In genomic region chr7:140821305-140821652, GRCm38 (mm10) we compare ENCODE assay signal across 9 mouse cellular contexts. TPM values are rescaled to one million over a fixed set of nuclear protein-coding genes. Genes with fewer than 3 reads are reported as not detected.
DNase-seq lines count a peak whose midpoint lies in the region; ATAC-seq and TF ChIP-seq lines count a peak whose summit lies in the region.
"Had no signal": no experiment of that assay in that cellular context is flagged by ENCODE, and none has a peak within 500 bp of the region (broad histone marks: within the 10 kb centered on the region; RNA-seq: fewer than 3 reads in every experiment).

No protein-coding gene starts in this region.

- H3K4me1 ChIP-seq in lung, embryonic 14.5 days (ENCODE audit: insufficient read depth): no peaks in the 10 kb centered on the region; the same call in 1 of the 2 replicates
- no peaks in the 10 kb centered on the region for H3K4me1 ChIP-seq in embryonic fibroblast, embryonic 13.5 days (ENCODE audit: control insufficient read depth, insufficient read depth, low read length)
- H3K4me1 ChIP-seq in limb, embryonic 12.5 days (replicated peaks): no peaks in the 10 kb centered on the region; the same call in 1 of the 2 replicates
- H3K4me1 ChIP-seq in stomach, embryonic 14.5 days (ENCODE audit: control insufficient read depth, insufficient read depth, low read length): no peaks in the 10 kb centered on the region

- WGBS in lung, embryonic 14.5 days: 48% methylated on average over 5 of the region's 5 CpGs
- WGBS in limb, embryonic 12.5 days: 45% methylated on average over 5 of the region's 5 CpGs
- WGBS in stomach, embryonic 14.5 days: 45% methylated on average over 5 of the region's 5 CpGs

- TF ChIP-seq CTCF in lung, embryonic 14.5 days (IDR thresholded peaks at IDR 0.05; ENCODE audit: low read depth): no peak
- no peak for TF ChIP-seq CTCF in embryonic fibroblast, embryonic 13.5 days (IDR thresholded peaks at IDR 0.05; ENCODE audit: borderline replicate concordance, insufficient read depth, low read length)

- no peak overlapping the region for H3K27ac ChIP-seq in lung, embryonic 14.5 days (ENCODE audit: low read depth)
- H3K27ac ChIP-seq in embryonic fibroblast, embryonic 13.5 days (ENCODE audit: insufficient read depth, low read length): no peak overlapping the region
- no peak overlapping the region for H3K27ac ChIP-seq in limb, embryonic 12.5 days
- H3K27ac ChIP-seq in stomach, embryonic 14.5 days (ENCODE audit: low read length): no peak overlapping the region

- no peak for TF ChIP-seq POLR2A in embryonic fibroblast, embryonic 13.5 days (IDR thresholded peaks at IDR 0.05; ENCODE audit: low read depth, low read length)

- no peaks in the 10 kb centered on the region for H3K9me3 ChIP-seq in lung, embryonic 14.5 days (ENCODE audit: low read depth, low read length)
- H3K9me3 ChIP-seq in limb, embryonic 12.5 days: no peaks in the 10 kb centered on the region
- no peaks in the 10 kb centered on the region for H3K9me3 ChIP-seq in stomach, embryonic 14.5 days (ENCODE audit: control insufficient read depth, low read depth, low read length)

- H3K4me3 ChIP-seq in lung, embryonic 14.5 days (ENCODE audit: low read depth, low read length): peak overlapping the region; percentile 43
- peak overlapping the region; percentile 39 for H3K4me3 ChIP-seq in embryonic fibroblast, embryonic 13.5 days (ENCODE audit: insufficient read depth, low read length)
- H3K4me3 ChIP-seq in limb, embryonic 12.5 days (replicated peaks): peak overlapping the region; percentile 56
- peak overlapping the region; percentile 37 for H3K4me3 ChIP-seq in stomach, embryonic 14.5 days (ENCODE audit: low read depth, low read length)

- H3K27me3 ChIP-seq in lung, embryonic 14.5 days (ENCODE audit: insufficient read depth, low read length): no peaks in the 10 kb centered on the region
- H3K27me3 ChIP-seq in limb, embryonic 12.5 days: peaks cover 3% of the 10 kb centered on the region; the same call in 1 of the 2 replicates
- no peaks in the 10 kb centered on the region for H3K27me3 ChIP-seq in stomach, embryonic 14.5 days (ENCODE audit: control insufficient read depth, insufficient read depth, low read length)

- peak; percentile 25; the same call in 1 of the 2 replicates for ATAC-seq in lung, embryonic 14.5 days (ENCODE audit: insufficient read depth)
- no peak for ATAC-seq in limb, embryonic 12.5 days (ENCODE audit: insufficient number of reproducible peaks, insufficient read depth, low FRiP score, low TSS enrichment, low read depth)
- ATAC-seq in stomach, embryonic 14.5 days (ENCODE audit: insufficient number of reproducible peaks, insufficient read depth, low FRiP score, low read depth): no peak

- H3K9ac ChIP-seq in lung, embryonic 14.5 days: peak overlapping the region; percentile 34; the same call in 1 of the 2 replicates
- peak overlapping the region; percentile 44; the same call in 1 of the 2 replicates for H3K9ac ChIP-seq in limb, embryonic 12.5 days (replicated peaks)
- peak overlapping the region; percentile 30; the same call in 1 of the 2 replicates for H3K9ac ChIP-seq in stomach, embryonic 14.5 days (replicated peaks; ENCODE audit: low read depth, low read length)

- H3K36me3 ChIP-seq in lung, embryonic 14.5 days (ENCODE audit: insufficient read depth): no peaks in the 10 kb centered on the region
- H3K36me3 ChIP-seq in limb, embryonic 12.5 days: no peaks in the 10 kb centered on the region
- no peaks in the 10 kb centered on the region for H3K36me3 ChIP-seq in stomach, embryonic 14.5 days (ENCODE audit: control insufficient read depth, insufficient read depth, low read length)

- no peak for DNase-seq in lung, embryonic 14.5 days
- DNase-seq in lung, postnatal 14 days: no peak
- no peak for DNase-seq in urinary bladder, postnatal 14 days (ENCODE audit: low spot score)
- DNase-seq in adrenal gland, postnatal 25 days: no peak
- DNase-seq: gastrocnemius, postnatal 10 days had no signal

- H3K4me2 ChIP-seq in lung, embryonic 14.5 days: peak overlapping the region; percentile 68
- H3K4me2 ChIP-seq in limb, embryonic 12.5 days: peak overlapping the region; percentile 70
- H3K4me2 ChIP-seq in stomach, embryonic 14.5 days (replicated peaks; ENCODE audit: low read depth, low read length): peak overlapping the region; percentile 74

RNA-seq across cellular contexts. Expression of gene Zfp941, which starts 0.7 kb away (rescaled TPM):
- polyA plus RNA-seq in lung, embryonic 14.5 days (2014; fragmentation: Nextera tagmentation; extraction: Ambion mirVana): 0.77 and 0.83 TPM in 2 replicates
- 2.2 and 3.5 TPM in 2 replicates for polyA plus RNA-seq in embryonic fibroblast, embryonic 13.5 days (2011; ENCODE audit: insufficient read length, low read depth, missing spikeins)
- polyA plus RNA-seq in limb, embryonic 12.5 days (2016; fragmentation: Nextera tagmentation; extraction: Ambion mirVana): 3.0 TPM in 2 replicates
- polyA plus RNA-seq in stomach, embryonic 14.5 days (2014; fragmentation: Nextera tagmentation; extraction: Ambion mirVana): 2.7 and 3.0 TPM in 2 replicates
- total RNA-seq in adrenal gland, postnatal 25 days (2021): 1.8 and 2.6 TPM in 2 replicates
- total RNA-seq: neutrophil, adult 5-6 weeks had no signal

RNA-seq across cellular contexts. Expression of gene Urah, which starts 13.5 kb away (rescaled TPM):
- 2.2 and 3.2 TPM in 2 replicates for polyA plus RNA-seq in lung, embryonic 14.5 days (2014; fragmentation: Nextera tagmentation; extraction: Ambion mirVana)
- polyA plus RNA-seq in embryonic fibroblast, embryonic 13.5 days (2011; ENCODE audit: insufficient read length, low read depth, missing spikeins): not detected in 2 replicates
- 0.33 and 1.3 TPM in 2 replicates for polyA plus RNA-seq in limb, embryonic 12.5 days (2016; fragmentation: Nextera tagmentation; extraction: Ambion mirVana)
- polyA plus RNA-seq in stomach, embryonic 14.5 days (2014; fragmentation: Nextera tagmentation; extraction: Ambion mirVana): 14.2 and 18.7 TPM in 2 replicates
- total RNA-seq in adrenal gland, postnatal 25 days (2021): 0.61 and 2.8 TPM in 2 replicates
- total RNA-seq: gastrocnemius, postnatal 10 days; neutrophil, adult 5-6 weeks had no signal

RNA-seq across cellular contexts. Expression of gene Scgb1c1, which starts 24.1 kb away (rescaled TPM):
- not detected in 2 replicates for polyA plus RNA-seq in lung, embryonic 14.5 days (2014; fragmentation: Nextera tagmentation; extraction: Ambion mirVana)
- polyA plus RNA-seq in embryonic fibroblast, embryonic 13.5 days (2011; ENCODE audit: insufficient read length, low read depth, missing spikeins): not detected in 2 replicates
- not detected in 2 replicates for polyA plus RNA-seq in limb, embryonic 12.5 days (2016; fragmentation: Nextera tagmentation; extraction: Ambion mirVana)
- polyA plus RNA-seq in stomach, embryonic 14.5 days (2014; fragmentation: Nextera tagmentation; extraction: Ambion mirVana): not detected in 2 replicates
- total RNA-seq in adrenal gland, postnatal 25 days (2021): not detected in 2 replicates
- total RNA-seq: gastrocnemius, postnatal 10 days; neutrophil, adult 5-6 weeks had no signal

RNA-seq across cellular contexts. Expression of gene Odf3, which starts 26.3 kb away (rescaled TPM):
- polyA plus RNA-seq in lung, embryonic 14.5 days (2014; fragmentation: Nextera tagmentation; extraction: Ambion mirVana): 0.18 TPM in 1 of 2 replicates, not detected in the other
- not detected in 2 replicates for polyA plus RNA-seq in embryonic fibroblast, embryonic 13.5 days (2011; ENCODE audit: insufficient read length, low read depth, missing spikeins)
- not detected in 2 replicates for polyA plus RNA-seq in limb, embryonic 12.5 days (2016; fragmentation: Nextera tagmentation; extraction: Ambion mirVana)
- not detected in 2 replicates for polyA plus RNA-seq in stomach, embryonic 14.5 days (2014; fragmentation: Nextera tagmentation; extraction: Ambion mirVana)
- 0.62 TPM in 1 of 2 replicates, not detected in the other for total RNA-seq in adrenal gland, postnatal 25 days (2021)
- total RNA-seq: gastrocnemius, postnatal 10 days; neutrophil, adult 5-6 weeks had no signal

RNA-seq across cellular contexts. Expression of gene Syce1, which starts 33.6 kb away (rescaled TPM):
- 0.68 TPM in 1 of 2 replicates, not detected in the other for polyA plus RNA-seq in lung, embryonic 14.5 days (2014; fragmentation: Nextera tagmentation; extraction: Ambion mirVana)
- polyA plus RNA-seq in embryonic fibroblast, embryonic 13.5 days (2011; ENCODE audit: insufficient read length, low read depth, missing spikeins): not detected in 2 replicates
- 0.69 and 1.4 TPM in 2 replicates for polyA plus RNA-seq in limb, embryonic 12.5 days (2016; fragmentation: Nextera tagmentation; extraction: Ambion mirVana)
- polyA plus RNA-seq in stomach, embryonic 14.5 days (2014; fragmentation: Nextera tagmentation; extraction: Ambion mirVana): 0.27 and 0.74 TPM in 2 replicates
- total RNA-seq in adrenal gland, postnatal 25 days (2021): not detected in 2 replicates
- total RNA-seq: gastrocnemius, postnatal 10 days; neutrophil, adult 5-6 weeks had no signal
